Comparison of ENCODE assay signal across 26 mouse cellular contexts in the genomic region with DNA sequence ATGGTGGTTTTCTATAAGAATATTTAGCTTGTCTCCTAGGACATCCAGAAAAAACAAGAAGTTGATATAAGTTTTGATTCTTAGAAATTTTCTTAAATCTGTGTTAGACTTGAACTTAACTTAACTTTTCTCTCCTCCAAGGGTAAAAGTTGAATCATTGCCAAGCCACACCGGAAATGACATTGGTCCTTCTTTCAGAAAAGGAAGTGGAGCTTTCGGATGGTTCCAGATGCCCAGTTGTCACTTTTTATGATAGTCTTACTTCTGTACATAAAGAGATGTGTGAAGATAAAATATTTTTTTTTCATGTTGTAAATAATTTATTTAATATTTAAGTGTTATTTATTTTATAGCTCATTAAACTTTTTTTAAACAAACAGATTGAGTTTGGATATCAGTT. TPM values are rescaled to one million over a fixed set of nuclear protein-coding genes. Genes with fewer than 3 reads are reported as not detected.
DNase-seq lines count a peak whose midpoint lies in the region; ATAC-seq and TF ChIP-seq lines count a peak whose summit lies in the region.
"Had no signal": no experiment of that assay in that cellular context is flagged by ENCODE, and none has a peak within 500 bp of the region (broad histone marks: within the 10 kb centered on the region; RNA-seq: fewer than 3 reads in every experiment).

No protein-coding gene starts in this region.

- no peak for TF ChIP-seq POLR2A in lung, adult 2 months (IDR thresholded peaks at IDR 0.05; ENCODE audit: borderline replicate concordance, extremely low read depth, low read depth, low read length)
- no peak for TF ChIP-seq POLR2A in MEL (IDR thresholded peaks at IDR 0.05; ENCODE audit: control insufficient read depth in 1 of 2, insufficient read depth in 1 of 2, low read depth in 1 of 2, low read length in 2 of 2, poor library complexity in 1 of 2)

- no peak overlapping the region for H3K9ac ChIP-seq in lung, embryonic 14.5 days
- no peak overlapping the region for H3K9ac ChIP-seq in MEL (ENCODE audit: control insufficient read depth, low read depth, low read length, poor library complexity, severe bottlenecking)
- H3K9ac ChIP-seq: embryonic facial prominence, embryonic 12.5 days; forebrain, postnatal 0 days; heart, embryonic 13.5 days; hindbrain, embryonic 13.5 days; limb, embryonic 13.5 days; liver, embryonic 12.5 days; neural tube, embryonic 12.5 days; stomach, embryonic 15.5 days had no signal

- no peaks in the 10 kb centered on the region for H3K27me3 ChIP-seq in lung, embryonic 14.5 days (ENCODE audit: insufficient read depth, low read length)
- no peaks in the 10 kb centered on the region for H3K27me3 ChIP-seq in MEL (ENCODE audit: control insufficient read depth in 1 of 2, insufficient read depth in 2 of 2, low read length in 2 of 2)
- H3K27me3 ChIP-seq: embryonic facial prominence, embryonic 12.5 days; heart, embryonic 13.5 days; hindbrain, embryonic 13.5 days; limb, embryonic 13.5 days; liver, embryonic 12.5 days; neural tube, embryonic 12.5 days; Patski; stomach, embryonic 15.5 days had no signal

- no peak for TF ChIP-seq CTCF in lung, embryonic 14.5 days (IDR thresholded peaks at IDR 0.05; ENCODE audit: low read depth)
- TF ChIP-seq CTCF in lung, adult 2 months (IDR thresholded peaks at IDR 0.05; ENCODE audit: insufficient read depth, low read length), result no peak
- TF ChIP-seq CTCF in MEL (IDR thresholded peaks at IDR 0.05 in 2 of 3, conservative IDR thresholded peaks at IDR 0.05 in 1 of 3; ENCODE audit: control insufficient read depth in 1 of 3, insufficient read depth in 1 of 3, low read depth in 2 of 3, low read length in 3 of 3, poor library complexity in 1 of 3, severe bottlenecking in 1 of 3), result no peak

- ATAC-seq in lung, embryonic 14.5 days (ENCODE audit: insufficient read depth), result no peak
- peak; percentile 62 for ATAC-seq in megakaryocyte, adult 5-6 weeks (ENCODE audit: poor library complexity, severe bottlenecking)
- ATAC-seq: forebrain, postnatal 0 days; liver, embryonic 12.5 days; Patski had no signal

- DNase-seq in gastrocnemius, adult 18-20 months (ENCODE audit: low spot score), result peak; percentile 8
- DNase-seq in gastrocnemius, postnatal 14 days, result no peak
- DNase-seq in lung, embryonic 14.5 days, result peak; percentile 49
- no peak for DNase-seq in lung, adult 2 months
- peak; percentile 51 for DNase-seq in MEL (ENCODE audit: low read depth, low spot score)
- no peak for DNase-seq in thymus, postnatal 36 days
- no peak for DNase-seq in spleen, postnatal 10 days (ENCODE audit: low spot score in 2 of 2)
- DNase-seq: adrenal gland, adult 2 months; cerebellum, adult 18-20 months; cerebellum, postnatal 14 days; forebrain, postnatal 0 days; heart, postnatal 36 days; kidney, adult 2 months; kidney, postnatal 25 days; midbrain, embryonic 14.5 days; thymus, postnatal 4 days had no signal

- no peak for TF ChIP-seq RAD21 in MEL (IDR thresholded peaks at IDR 0.05; ENCODE audit: low read depth, low read length)

- no peaks in the 10 kb centered on the region; the same call in 1 of the 2 replicates for H3K9me3 ChIP-seq in lung, embryonic 14.5 days (ENCODE audit: low read depth, low read length)
- H3K9me3 ChIP-seq in MEL (replicated peaks; ENCODE audit: insufficient read depth, low read length), result no peaks in the 10 kb centered on the region
- H3K9me3 ChIP-seq: embryonic facial prominence, embryonic 12.5 days; liver, embryonic 12.5 days; neural tube, embryonic 12.5 days; stomach, embryonic 15.5 days had no signal

- WGBS in lung, embryonic 14.5 days, result 55% methylated on average over 2 of the region's 2 CpGs
- 42% methylated on average over 2 of the region's 2 CpGs for WGBS in lung, adult 2 months

- no peak for TF ChIP-seq EP300 in MEL (IDR thresholded peaks at IDR 0.05; ENCODE audit: low read depth in 1 of 2, low read length in 2 of 2)

- intact Hi-C loops in gastrocnemius, postnatal 14 days (cut with DNase I; ENCODE audit: low total_unique reads), result no loop called here

- no peak overlapping the region for H3K4me2 ChIP-seq in lung, embryonic 14.5 days
- H3K4me2 ChIP-seq: embryonic facial prominence, embryonic 12.5 days; heart, embryonic 13.5 days; hindbrain, embryonic 13.5 days; limb, embryonic 13.5 days; liver, embryonic 12.5 days; neural tube, embryonic 12.5 days; stomach, embryonic 15.5 days had no signal

- no peaks in the 10 kb centered on the region for H3K4me1 ChIP-seq in lung, embryonic 14.5 days (ENCODE audit: insufficient read depth)
- H3K4me1 ChIP-seq in lung, adult 2 months (ENCODE audit: control insufficient read depth, insufficient read depth, low read length), result no peaks in the 10 kb centered on the region
- no peaks in the 10 kb centered on the region for H3K4me1 ChIP-seq in MEL (ENCODE audit: control insufficient read depth in 1 of 2, insufficient read depth in 2 of 2, low read length in 2 of 2)
- H3K4me1 ChIP-seq: embryonic facial prominence, embryonic 12.5 days; heart, embryonic 13.5 days; hindbrain, embryonic 13.5 days; limb, embryonic 13.5 days; liver, embryonic 12.5 days; neural tube, embryonic 12.5 days; stomach, embryonic 15.5 days had no signal

- no peaks in the 10 kb centered on the region for H3K79me2 ChIP-seq in MEL (ENCODE audit: control insufficient read depth, insufficient read depth, low read length, poor library complexity)

- H3K36me3 ChIP-seq in lung, embryonic 14.5 days (ENCODE audit: insufficient read depth), result no peaks in the 10 kb centered on the region
- no peaks in the 10 kb centered on the region for H3K36me3 ChIP-seq in MEL (ENCODE audit: control insufficient read depth in 1 of 2, insufficient read depth in 2 of 2, low read length in 2 of 2)
- H3K36me3 ChIP-seq: embryonic facial prominence, embryonic 12.5 days; heart, embryonic 13.5 days; hindbrain, embryonic 13.5 days; limb, embryonic 13.5 days; liver, embryonic 12.5 days; neural tube, embryonic 12.5 days; stomach, embryonic 15.5 days had no signal

- no peak overlapping the region for H3K27ac ChIP-seq in lung, embryonic 14.5 days (ENCODE audit: low read depth)
- no peak overlapping the region for H3K27ac ChIP-seq in MEL (ENCODE audit: control insufficient read depth, low read depth, low read length)
- H3K27ac ChIP-seq: embryonic facial prominence, embryonic 12.5 days; heart, embryonic 13.5 days; hindbrain, embryonic 13.5 days; limb, embryonic 13.5 days; liver, embryonic 12.5 days; neural tube, embryonic 12.5 days; stomach, embryonic 15.5 days had no signal

- H3K4me3 ChIP-seq in lung, embryonic 14.5 days (ENCODE audit: low read depth, low read length), result no peak overlapping the region
- no peak overlapping the region for H3K4me3 ChIP-seq in lung, adult 2 months (replicated peaks; ENCODE audit: extremely low read depth, low read depth, low read length)
- H3K4me3 ChIP-seq in MEL (ENCODE audit: control insufficient read depth in 1 of 2, insufficient read depth in 1 of 2, low read depth in 2 of 2, low read length in 2 of 2), result no peak overlapping the region
- H3K4me3 ChIP-seq: embryonic facial prominence, embryonic 12.5 days; heart, embryonic 13.5 days; hindbrain, embryonic 13.5 days; limb, embryonic 13.5 days; liver, embryonic 12.5 days; neural tube, embryonic 12.5 days; stomach, embryonic 15.5 days had no signal

TF ChIP-seq in MEL, 35 proteins besides CTCF, POLR2A, EP300 and RAD21:
- no peak for TF ChIP-seq JUND (IDR thresholded peaks at IDR 0.05; ENCODE audit: low read depth, low read length)

RNA-seq across cellular contexts. Expression of gene Areg, which starts 8.7 kb away (rescaled TPM):
- total RNA-seq in gastrocnemius, adult 18-20 months (2021), result not detected
- total RNA-seq in gastrocnemius, postnatal 14 days (2021), result not detected
- 1.7 and 1.9 TPM in 2 replicates for polyA plus RNA-seq in lung, embryonic 14.5 days (2014; fragmentation: Nextera tagmentation; extraction: Ambion mirVana)
- polyA plus RNA-seq in lung, adult 2 months (2012; rRNA removed), result 4.8 and 14.0 TPM in 2 replicates
- not detected in 2 replicates for total RNA-seq in MEL (2012; rRNA removed)
- not detected for polyA plus RNA-seq in MEL (2012; ENCODE audit: insufficient read depth in 1 of 2, insufficient read length in 2 of 2, low read depth in 1 of 2, low replicate concordance in 2 of 2, missing spikeins in 1 of 2)
- 0.39 and 0.60 TPM in 2 replicates for total RNA-seq in megakaryocyte, adult 5-6 weeks (2015)
- not detected in 2 replicates for total RNA-seq in megakaryocyte, adult 5-6 weeks (2017)
- total RNA-seq: adrenal gland, adult 2 months; forebrain, postnatal 0 days; gastrocnemius, postnatal 4 days; heart, postnatal 36 days had no signal
- polyA plus RNA-seq: adrenal gland, adult 2 months; kidney, adult 2 months; liver, embryonic 12.5 days; midbrain, embryonic 14.5 days had no signal

Comparison
In these comparisons a context has a peak if more than half of its experiments do, and no peak if none do; other contexts are left out.
1. DNase-seq: peak in gastrocnemius, adult 18-20 months (single experiment), lung, embryonic 14.5 days (single experiment) and MEL (single experiment); none in gastrocnemius, postnatal 14 days (single experiment), lung, adult 2 months (single experiment), thymus, postnatal 36 days (0 of 2) and spleen, postnatal 10 days (0 of 2).